Mouse (Mus musculus): ENCODE measurements around the gene Pcbp2.

Gene Pcbp2

DNA sequence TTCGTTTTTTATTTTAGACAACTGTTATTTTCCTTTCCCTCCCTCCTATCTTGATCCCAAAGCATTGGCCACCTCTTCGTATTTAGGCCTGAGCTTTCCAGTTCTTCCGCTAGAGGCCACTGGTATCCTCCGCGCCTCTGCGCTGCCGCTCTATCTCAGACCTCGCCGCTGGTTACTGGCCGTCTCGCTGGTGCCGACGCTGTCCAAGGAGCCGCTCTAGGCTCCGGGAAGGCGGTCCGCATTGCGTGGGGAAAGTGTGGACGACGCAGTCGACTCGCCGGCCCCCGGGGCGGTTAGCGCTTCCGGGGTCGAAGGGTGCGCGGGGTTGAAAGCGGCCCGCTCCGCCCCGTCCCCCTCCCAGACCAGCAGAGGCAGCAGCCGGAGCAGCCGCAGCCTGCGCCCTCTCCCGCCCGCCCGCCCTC, at the start of gene Pcbp2:
Gene Pcbp2 (plus strand): TSS at position 357 of the 422 bp plus-strand sequence.
- DNase-seq (ENCODE audit: low read depth), result peak; percentile 96

DNA sequence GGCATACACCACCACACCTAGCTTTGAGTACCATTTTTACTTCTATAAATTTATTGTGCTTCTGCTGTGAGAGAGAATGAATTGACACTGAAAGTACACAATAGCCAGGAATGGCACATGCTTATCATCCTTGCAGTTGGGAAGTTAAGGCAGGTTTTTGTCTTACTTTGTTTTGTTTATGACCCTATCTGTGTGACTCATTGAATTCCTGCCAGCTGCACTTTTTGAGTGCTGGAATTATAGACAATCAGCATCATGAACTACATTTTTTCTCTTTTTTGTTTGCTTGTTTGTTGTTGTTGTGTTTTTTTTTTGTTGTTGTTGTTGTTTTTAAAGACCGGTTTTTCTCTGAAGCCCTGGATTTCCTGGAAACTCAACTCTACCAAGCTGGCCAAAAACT, 49.4 kb upstream of the Pcbp2 start:
- no peak for DNase-seq (ENCODE audit: low read depth)

DNA sequence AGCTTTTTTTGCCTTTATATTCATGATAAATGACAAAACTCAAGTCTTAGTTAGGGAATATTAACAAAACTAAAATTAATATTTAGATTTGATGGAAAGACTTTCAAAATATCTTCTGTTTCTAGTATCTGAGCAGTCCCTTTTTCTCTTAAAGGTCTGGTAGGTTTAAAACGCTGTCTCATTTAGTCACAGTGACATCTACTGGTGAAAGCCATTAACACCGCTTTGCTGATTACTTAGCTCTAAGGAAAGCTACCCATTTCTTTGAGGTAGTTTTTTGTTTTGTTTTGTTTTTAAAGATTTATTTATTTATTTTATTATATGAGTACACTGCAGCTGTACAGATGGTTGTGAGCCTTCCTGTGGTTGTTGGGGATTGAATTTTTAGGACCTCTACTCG, 48.9 kb upstream of the Pcbp2 start:
- DNase-seq (ENCODE audit: low read depth), result peak; percentile 85

DNA sequence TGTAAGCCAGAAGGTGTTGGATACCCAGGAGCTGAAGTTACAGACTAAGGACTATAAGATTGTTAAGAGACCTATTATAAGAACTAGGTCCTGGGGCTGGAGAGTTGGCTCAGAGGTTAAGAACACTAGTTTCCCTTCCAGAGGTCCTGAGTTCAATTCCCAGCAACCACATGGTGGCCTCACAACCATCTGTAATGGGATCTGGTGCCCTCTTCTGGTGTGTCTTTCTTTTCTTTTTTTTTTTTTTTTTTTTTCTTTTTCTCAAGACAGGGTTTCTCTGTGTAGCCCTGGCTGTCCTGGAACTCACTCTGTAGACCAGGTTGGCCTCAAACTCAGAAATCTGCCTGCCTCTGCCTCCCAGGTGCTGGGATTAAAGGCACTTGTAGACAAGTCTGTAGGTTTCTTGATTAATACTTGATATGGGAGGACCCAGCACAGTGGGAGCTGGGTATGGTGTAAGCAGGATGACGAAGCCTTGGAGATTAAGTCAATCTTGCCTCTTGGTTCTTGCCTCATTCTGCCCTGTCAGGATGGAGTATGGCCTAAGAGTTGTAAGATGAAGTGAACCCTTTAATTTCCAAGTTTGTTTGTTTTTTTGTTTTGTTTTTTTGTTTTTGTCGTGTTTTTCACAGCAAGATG, 46.6 kb upstream of the Pcbp2 start:
- no peak for DNase-seq (ENCODE audit: low read depth)

DNA sequence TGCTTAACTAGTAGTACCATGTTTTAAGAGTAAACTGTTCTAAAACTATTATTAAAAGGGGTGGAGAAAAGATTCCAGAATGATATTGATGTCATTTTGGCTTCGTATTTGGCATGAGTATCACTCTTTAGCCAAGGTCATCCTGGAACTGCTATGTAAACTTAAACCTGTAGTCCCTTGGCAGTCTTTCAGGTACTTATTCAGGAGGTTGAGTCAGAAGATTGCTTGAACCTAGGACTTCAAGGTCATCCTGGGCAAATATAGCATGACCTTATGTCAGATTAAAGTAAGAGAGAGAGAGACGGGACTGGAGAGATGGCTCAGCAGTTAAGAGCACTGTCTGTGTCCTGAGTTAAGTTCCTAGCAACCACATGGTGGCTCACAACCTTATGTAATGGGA, 45.7 kb upstream of the Pcbp2 start:
- no peak for DNase-seq (ENCODE audit: low read depth)

DNA sequence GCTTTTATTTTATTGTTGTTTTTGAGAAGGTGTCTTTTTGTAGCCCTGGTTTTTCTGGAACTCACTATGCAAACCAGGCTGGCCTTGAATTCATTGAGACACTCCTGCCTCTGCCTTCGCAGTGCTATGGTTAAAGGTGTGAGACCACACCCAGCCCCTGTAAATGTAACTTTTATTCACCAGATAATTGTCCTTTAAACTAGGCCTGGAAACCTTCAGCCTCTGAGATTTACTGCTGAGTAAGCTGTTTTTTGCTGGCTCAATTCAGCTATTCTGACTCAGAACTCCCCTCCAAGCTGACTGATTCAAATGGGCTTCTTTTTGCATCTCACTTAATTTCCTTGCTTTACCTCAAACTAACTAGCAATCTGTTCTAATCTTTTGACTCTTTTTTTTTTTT, 43.4 kb upstream of the Pcbp2 start:
- DNase-seq (ENCODE audit: low read depth), result no peak

DNA sequence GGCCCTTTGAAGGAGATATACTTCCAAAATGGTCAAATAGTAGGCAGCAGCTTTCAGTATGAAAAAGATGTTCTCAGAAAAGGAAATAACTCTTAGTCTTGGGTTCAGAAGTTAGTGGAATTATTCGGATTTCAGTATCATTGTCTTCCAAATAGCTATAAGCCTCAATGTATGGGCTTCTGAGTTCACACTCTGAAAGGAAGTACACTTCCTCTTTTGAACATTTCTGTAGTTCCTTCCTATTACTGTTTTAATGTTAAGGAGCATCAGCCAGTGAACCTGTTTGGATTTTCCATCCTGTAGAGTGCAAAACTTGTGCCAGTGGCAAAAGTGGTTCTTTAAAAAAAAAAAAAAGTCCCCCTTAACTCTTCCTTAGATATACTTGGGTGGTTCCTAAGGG, 38.3 kb upstream of the Pcbp2 start:
- DNase-seq (ENCODE audit: low read depth), result no peak

DNA sequence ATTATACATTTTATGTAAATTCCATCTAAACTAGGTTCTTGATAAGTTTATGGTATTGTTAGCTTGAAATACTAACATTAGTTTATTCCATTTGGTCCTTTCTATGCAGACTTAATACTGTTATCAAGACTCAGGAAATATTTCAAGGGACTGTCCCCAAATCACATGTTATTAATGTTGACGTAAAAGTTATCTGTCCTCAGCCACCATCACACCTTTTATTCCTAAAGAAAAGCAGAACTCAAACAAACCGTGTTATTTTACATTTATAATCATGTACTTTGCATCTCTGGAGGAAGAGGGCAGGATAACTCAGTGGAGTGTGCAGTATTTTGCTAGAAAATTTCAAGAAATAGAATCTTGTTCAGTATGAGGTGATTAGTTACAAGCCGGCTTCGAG, 37.2 kb upstream of the Pcbp2 start:
- DNase-seq (ENCODE audit: low read depth), result no peak

DNA sequence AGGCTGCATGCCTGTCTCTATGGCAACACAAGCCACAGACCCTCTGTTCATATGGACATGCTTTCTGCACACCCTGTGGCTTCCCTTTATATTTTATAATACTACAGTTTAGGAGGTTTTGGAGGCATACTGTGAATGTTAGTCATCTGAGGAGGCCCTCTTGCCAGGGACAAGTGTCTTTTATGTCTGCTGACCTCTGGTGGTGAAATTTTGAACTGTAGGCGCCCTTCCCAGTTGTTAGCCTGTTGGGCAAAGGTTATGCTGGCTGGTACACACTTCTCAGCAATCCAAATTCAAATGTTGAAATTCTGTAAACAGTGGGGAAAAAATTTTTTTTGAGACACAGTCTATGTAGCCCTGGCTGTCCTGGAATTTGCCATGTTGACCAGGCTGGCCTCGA, 27.8 kb upstream of the Pcbp2 start:
- DNase-seq (ENCODE audit: low read depth), result peak; percentile 88

DNA sequence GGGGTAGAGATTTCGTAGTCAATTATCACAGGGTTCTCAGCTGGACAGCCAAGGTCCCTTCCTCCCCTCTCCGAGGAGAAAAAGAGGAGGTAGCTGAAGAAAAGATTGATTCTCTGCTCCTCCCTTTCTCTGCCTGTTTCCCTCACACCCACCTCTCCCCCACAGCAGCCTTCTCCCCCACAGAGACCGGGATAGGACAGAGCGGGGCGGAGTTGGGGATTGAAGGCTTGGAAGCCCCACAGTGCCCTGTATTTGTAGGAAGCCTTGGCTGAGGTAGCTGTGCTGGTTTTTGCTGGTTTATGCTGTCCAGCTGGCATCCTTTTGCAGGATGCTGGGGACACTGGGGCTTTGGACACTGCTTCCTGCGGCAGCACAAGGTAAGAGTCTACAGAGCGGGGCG, 25.2 kb upstream of the Pcbp2 start, which contains the start of gene Amhr2:
Gene Amhr2 (plus strand): TSS at position 222 of the 400 bp plus-strand sequence.
- DNase-seq (ENCODE audit: low read depth), result no peak

DNA sequence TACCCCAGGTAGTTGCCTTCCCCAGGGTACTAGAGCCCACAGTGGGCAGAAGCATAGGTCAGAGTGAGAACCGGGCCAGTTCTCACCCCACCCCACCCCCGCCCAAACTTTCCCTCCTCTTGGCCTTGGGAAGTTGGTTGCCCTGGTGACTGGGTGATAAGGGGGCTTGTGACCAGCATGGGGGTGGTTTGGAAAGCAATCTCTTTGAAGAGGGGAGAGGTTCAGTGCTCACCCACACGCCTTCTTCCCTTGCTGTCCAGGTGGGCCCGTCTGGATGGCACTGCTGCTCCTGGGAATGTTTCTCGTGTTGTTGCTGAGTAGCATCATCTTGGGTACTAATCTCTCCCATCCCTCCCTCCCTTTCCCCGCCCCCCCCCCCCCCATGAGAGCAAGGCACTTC, 23.9 kb upstream of the Pcbp2 start:
- no peak for DNase-seq (ENCODE audit: low read depth)

DNA sequence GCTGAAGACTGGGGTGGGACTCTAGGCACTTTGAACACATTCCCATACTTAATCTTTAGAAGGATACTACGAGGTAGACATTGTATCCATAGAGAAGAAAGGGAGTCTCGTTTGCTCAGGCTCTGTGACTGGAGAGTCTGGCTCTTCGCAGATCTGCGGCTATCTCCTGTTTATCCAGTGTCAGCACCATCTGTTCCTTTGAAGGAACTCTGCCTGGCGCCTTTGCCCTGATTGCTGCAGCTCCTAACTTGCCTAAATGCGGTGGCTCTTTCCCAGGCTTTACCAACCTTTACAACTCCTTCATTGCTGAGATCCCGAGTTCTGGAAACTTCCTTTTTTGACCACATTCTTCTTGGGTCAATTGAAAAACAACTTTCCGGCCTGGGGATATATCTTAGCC, 21.0 kb upstream of the Pcbp2 start:
- DNase-seq (ENCODE audit: low read depth), result no peak

DNA sequence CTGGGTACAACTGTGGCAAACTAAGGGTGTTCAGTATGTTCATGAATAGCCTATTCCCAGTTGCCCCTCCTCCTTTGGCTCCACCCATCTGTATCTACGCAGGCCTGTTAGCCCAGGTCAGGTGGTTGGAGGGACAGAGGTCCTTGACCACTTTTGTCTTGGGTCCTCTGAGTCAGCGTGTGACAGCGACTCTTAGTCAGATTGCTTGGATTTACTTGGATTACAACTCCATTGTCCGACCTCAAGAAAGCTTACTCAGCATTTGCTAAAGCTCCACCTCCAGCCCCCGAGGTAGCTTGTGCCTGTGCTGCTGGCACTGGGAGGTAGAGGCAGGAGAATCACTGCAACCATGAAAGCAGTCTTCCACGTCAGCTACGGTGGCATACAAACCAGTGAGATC, 19.4 kb upstream of the Pcbp2 start:
- DNase-seq (ENCODE audit: low read depth), result no peak

DNA sequence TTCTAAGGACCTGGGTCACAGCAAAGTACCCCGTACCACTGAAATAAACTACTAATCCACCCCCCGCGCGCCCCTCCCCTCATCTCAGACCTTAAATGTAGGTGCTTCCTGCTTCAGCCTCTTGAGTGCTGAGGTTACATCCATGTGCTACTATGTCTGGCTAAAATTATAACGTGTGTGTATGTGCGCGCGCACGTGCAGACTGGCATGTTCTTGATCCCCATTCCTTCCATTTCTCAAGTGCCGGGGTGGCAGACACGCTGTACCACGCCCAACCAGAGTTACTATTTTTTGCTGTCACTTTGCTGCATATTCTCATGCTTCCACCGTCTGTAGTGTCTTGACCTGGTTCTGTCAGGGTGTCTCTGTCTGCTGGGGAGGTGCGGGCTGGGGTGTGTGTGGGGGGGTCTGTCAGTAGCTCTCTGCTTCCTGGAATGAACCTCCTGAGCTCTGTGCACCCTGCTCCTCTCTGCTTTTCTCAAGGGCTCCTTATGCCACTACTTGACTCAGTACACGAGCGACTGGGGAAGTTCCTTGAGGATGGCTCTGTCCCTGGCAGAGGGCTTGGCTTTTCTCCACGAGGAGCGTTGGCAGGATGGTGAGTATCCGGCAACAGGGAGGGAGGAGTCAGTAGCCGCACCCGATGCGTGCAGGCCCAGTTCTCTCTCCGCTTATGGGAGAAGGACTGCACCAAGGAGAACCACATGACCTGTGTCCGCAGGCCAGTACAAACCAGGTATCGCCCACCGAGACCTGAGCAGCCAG, 18.5 kb upstream of the Pcbp2 start:
- no peak for DNase-seq (ENCODE audit: low read depth)

DNA sequence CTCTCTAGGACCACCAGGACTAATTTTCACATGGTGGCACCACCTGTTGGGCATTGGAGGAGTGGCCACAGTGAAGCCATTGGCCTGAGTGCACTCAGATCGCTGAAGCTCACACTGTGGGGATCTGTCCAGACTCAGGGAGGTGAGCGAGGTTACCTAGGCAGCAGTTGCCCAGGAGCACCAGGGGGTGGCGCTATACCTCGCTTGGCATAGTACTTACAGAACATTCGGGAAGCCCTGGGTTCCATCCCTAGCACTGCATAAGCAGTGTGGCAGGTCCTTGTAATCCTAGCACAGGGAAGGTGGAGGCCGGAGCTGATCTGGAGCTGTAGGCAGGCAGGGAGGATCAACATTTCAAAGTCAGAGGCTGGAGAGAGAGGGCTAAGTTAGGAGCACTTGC, 14.3 kb upstream of the Pcbp2 start:
- peak; percentile 53 for DNase-seq (ENCODE audit: low read depth)

DNA sequence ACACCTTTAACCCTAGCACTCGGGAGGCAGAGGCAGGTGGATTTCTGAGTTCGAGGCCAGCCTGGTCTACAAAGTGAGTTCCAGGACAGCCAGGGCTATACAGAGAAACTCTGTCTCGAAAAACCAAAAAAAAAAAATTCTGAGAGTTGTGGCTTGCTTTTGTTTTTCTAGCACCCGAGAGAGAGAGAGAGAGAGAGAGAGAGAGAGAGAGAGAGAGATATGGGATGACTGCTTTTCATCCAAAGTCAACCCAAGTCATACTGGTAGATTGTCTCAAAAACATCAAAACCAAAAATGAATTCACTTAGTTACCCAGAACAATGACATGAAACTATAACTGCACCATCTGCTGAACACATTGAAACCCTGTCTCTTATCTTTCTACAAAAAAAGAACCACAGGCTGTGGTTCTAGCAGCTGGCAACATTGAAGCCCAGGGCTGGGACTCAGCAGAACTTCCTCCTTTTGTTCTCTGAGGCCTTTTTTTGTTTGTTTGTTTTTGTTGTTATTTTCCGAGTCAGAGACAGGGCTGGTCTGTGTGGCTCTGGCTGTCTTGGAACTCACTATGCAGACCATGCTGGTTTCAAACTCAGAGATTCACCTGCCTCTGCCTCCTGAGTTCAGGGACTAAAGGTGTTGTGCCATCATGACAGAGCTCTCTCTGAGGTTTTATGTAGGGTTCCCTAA, 12.1 kb upstream of the Pcbp2 start:
- peak; percentile 73 for DNase-seq (ENCODE audit: low read depth)

DNA sequence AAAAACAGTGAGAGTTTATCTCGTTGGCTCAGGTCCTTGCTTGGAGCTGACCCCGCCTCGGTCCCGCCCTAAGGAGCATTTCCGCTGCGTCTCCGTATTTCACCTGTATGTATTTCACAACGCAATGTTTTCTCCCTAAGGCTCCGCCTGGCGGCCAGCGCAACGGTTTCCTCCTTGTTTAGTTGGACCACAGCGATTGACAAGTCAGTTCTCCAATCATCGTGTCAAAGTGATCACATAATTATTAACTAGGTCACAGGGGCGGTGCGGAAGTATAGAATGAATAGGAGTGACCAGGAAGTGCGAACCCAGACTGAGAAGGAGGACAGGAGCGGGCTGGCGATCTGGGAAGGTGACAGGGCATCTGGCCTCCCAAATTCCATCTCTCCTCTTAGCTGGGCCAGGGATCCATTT, 11.4 kb upstream of the Pcbp2 start, which contains the start of gene Prr13:
Gene Prr13 (plus strand): TSS at position 125 of the 414 bp plus-strand sequence.
- DNase-seq (ENCODE audit: low read depth), result peak; percentile 93

DNA sequence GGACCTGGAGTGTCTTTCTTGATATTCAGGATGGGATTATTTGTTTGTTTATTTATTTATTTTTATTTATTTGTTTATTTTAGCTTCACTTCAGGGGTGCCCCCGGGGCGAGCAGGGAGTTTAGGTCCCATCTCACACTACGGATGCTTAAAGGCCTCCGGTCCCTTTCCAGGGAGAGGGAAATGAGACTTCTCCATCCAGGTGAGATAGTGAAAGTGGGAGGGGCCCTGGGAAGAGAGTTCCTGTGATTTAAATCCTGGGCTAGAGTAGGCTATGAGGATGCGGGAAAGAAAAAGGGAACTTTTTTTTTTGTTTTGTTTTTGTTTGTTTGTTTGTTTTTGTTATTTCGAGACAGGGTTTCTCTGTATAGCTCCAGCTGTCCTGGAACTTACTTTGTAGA, 11.0 kb upstream of the Pcbp2 start:
- DNase-seq (ENCODE audit: low read depth), result no peak

DNA sequence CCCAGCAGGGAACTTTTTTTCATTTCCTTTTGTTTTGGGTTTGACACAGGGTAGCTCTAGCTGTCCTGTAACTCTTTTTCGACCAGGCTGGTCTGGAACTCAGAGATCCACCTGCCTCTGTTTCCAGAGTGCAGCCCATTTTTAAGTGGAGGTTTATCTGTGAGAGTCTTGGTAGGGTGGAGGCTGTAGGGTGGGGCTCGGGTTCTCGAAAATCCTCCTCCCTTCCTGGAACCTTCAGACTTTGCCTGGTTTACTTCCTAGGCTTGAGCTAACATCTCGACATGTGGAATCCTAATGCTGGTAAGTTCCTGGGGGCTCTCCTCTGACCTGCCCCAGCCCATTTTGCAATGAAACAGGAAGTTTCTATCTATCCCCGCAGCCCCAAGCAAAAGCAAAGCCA, 10.5 kb upstream of the Pcbp2 start:
- peak; percentile 27 for DNase-seq (ENCODE audit: low read depth)

DNA sequence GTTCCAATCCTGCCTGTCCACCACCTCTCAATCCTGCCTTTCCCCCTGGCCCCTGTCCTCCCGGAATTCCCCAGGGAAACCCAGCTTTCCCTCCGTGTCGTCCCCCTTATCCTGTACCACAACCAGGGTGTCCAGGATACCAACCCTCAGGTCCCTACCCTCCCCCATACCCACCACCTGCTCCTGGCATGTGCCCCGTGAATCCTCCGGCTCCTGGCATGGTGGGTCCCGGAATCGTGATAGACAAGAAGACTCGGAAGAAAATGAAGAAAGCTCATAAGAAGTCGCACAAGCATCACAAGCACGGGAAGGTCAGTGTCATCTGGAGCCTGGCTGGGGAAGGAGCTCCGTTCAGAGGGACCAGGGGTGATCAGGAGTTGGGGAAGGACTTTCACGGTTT, 9.9 kb upstream of the Pcbp2 start:
- DNase-seq (ENCODE audit: low read depth), result no peak

DNA sequence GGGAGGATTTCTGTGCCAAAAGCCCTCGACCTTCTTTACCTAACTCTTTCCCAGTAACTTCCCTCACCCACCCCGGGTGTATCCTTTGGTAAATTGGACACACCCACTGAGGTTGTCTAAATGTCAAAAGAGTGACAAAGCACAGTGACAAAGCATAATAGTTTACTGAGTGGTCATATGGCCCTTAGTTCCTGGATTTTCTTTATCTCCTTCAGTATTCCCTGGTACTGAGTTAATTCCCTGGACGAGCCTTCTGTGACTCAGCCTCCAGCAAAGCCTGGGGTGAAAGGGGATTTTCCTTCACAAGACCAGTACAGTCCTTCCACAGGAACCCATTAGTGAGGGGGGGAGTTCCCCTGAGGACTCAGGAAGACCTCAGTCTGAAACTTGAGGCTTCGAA, 9.4 kb upstream of the Pcbp2 start:
- DNase-seq (ENCODE audit: low read depth), result no peak

DNA sequence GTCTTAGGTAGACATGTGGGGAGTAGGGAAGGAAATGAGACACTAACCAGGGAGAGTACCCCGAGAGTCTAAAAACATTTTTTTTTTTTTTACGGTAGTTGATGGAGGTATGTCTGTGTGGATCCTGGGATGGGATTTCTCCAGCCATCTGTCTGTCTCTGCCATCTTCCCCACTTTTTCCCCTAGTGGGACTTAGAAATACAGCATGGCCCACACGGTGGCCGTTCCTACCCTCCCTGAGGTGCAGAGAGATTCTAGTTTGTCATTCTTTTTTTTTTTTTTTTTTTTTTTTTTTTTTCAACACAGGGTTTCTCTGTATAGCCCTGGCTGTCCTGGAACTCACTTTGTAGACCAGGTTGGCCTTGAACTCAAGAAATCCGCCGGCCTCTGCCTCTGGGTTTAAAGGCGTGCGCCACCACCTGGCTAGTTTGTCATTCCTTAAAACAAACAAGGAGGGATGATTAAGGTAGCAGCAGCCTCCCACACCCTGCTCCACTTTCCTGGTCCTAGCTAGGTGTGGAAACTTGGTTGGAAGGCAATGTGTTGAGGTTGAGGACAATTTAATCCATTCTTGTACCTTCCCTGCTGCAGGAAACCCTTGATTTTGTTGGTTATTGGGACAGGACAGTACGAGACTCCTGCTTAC, 8.8 kb upstream of the Pcbp2 start:
- DNase-seq (ENCODE audit: low read depth), result no peak

DNA sequence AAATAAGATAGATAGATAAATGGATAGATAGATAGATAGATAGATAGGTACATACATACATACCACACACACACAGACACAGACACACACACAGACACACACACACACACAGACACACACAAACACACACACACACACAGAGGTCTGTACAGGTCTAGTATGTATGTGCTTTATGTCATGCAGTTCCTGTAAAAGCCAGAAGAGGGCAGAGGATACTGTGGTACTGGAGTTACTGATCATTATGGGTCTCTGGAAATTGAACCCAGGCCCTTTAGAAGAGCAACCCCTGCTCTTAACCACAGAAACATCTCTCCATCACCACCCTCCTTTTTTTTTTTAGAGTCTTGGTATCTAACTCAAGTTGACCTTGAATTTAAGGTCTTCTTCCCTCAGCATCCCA, 6.7 kb upstream of the Pcbp2 start:
- peak; percentile 69 for DNase-seq (ENCODE audit: low read depth)
